Mouse (Mus musculus) megakaryocyte-erythroid progenitor cell, adult 5 weeks (primary cell): ENCODE measurements around the gene Dcpp1. TPM values are rescaled to one million over a fixed set of nuclear protein-coding genes. Genes with fewer than 3 reads are reported as not detected.

Experiments
- polyA plus RNA-seq: library from polyadenylated mRNA; stranded (reverse); fragments of >175 nt; gene quantifications from 2 replicates; pipeline ENCODE4 v1.2.3, GENCODE M21; 2012

Gene Dcpp1
- not detected in 2 replicates for polyA plus RNA-seq

DNA sequence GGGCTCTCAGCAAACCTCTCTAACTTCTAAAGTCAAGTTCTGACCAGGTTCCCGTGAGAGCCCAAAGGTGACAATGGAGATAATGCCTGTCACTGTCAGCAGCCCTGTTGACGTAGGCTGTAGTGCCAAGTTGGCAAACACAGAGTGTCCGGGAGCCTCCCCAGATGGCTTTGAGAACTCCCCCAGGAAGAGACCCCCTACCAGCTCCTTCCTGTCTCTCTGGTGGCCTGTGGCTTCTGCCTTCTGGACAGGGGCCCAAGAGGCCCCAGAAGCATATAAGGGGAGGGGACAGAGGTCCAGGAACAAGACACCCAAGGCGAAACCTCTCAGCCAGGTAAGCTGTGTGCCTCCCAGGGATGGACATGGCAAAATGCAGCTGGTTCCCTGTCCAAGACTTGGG, at the start of gene Dcpp1, which contains the start of gene Dcpp2:
TSS of gene Dcpp1 (plus strand) at position 301 of the 400 bp plus-strand sequence.
TSS of gene Dcpp2 (plus strand) at position 305 of the 400 bp plus-strand sequence.

DNA sequence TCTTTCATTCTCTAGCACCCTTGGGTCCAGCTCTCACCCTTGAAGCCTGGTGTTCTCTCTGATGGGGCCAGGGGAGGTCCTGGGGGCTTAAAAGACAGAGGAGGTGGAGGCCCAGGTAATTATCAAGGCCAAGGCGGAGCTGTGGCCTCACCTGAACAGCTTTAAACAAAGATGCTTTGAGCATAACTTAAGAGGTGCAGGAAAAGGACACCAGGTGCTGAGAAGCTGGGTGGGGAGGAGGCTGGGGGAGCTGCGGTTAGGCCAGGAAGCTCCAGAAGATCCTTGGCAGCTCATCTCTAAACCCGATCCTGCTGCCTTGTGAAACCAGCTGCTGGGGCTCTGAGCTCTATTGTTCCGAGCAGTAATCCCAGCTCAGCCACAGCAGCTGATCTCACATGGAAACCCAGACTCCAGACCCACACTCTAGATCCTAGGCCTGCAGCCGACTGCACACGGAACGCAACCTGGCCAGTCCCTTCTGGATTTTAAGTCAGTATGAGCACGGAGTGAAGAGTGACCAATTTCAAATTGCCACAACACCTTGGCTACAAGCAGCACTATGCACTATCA, 44.6 kb upstream of the Dcpp1 start, which contains the start of gene Prss33:
TSS of gene Prss33 (minus strand) at position 51 of the 570 bp plus-strand sequence.

DNA sequence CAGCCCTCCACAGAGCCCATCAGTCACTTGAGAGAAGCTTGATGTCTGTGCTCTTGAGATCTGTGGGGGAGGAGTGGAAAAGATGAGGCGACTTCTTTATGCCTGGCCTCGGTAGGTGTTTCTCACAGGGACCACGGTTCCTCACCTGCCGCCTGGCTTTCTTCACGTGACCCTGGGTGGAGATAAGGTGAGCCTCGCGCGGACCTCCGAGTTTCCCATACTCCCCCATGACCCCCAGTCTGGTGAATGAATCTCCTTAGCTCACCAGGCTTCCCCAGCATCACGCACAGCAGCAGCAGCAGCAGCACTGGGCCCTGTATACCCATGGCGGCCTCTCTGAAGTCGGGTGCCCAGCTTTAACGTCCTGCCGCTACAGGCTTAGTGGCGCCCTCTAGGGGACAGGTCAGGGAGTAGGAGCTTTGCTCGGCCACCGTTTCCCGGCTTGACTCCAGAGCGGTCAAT, 36.8 kb upstream of the Dcpp1 start, which contains the start of the genes Prss32 and Prss41:
TSS of gene Prss32 (plus strand) at position 44 of the 462 bp plus-strand sequence.
TSS of gene Prss41 (minus strand) at position 361 of the 462 bp plus-strand sequence.

DNA sequence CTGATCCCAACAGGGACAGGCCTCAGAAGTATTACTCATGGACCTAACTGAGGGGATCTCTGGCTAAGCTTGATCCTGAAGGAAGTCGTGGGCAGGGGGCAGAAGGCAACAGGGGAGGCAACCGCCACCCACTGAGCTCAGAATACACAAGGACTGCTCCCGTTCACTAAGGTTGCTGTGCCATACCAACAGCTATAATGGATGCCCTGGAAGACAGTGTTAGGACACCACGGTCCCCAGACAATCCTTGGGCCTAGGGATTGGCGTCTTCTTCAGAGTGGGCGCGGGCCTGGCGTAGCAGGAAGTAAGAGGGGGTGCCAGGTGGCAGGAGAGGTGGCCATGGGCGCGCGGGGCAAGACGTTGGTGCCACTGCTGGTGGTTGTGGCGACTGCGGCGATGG, 12.9 kb upstream of the Dcpp1 start, which contains the start of gene Prss21:
TSS of gene Prss21 (plus strand) at position 301 of the 400 bp plus-strand sequence.

DNA sequence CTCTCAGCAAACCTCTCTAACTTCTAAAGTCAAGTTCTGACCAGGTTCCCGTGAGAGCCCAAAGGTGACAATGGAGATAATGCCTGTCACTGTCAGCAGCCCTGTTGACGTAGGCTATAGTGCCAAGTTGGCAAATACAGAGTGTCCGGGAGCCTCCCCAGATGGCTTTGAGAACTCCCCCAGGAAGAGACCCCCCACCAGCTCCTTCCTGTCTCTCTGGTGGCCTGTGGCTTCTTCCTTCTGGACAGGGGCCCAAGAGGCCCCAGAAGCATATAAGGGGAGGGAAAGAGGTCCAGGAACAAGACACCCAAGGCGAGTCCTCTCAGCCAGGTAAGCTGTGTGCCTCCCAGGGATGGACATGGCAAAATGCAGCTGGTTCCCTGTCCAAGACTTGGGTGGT, 36.5 kb downstream of the Dcpp1 start, which contains the start of gene Dcpp3:
TSS of gene Dcpp3 (plus strand) at position 301 of the 400 bp plus-strand sequence.

Other genes starting within 250 kb of the Dcpp1 start
- gene Mmp25, start 235.6 kb upstream of the Dcpp1 start, polyA plus RNA-seq: 3.6 and 6.2 TPM in 2 replicates
- 0.12 TPM in 1 of 2 replicates, not detected in the other for gene Bicdl2, start 220.4 kb upstream of the Dcpp1 start, polyA plus RNA-seq
- 198 and 201 TPM in 2 replicates for gene Hcfc1r1, start 207.3 kb upstream of the Dcpp1 start, polyA plus RNA-seq
- gene Thoc6, start 207.0 kb upstream of the Dcpp1 start, polyA plus RNA-seq: 85.4 and 101 TPM in 2 replicates
- gene Tnfrsf12a, start 203.4 kb upstream of the Dcpp1 start, polyA plus RNA-seq: 59.9 and 90.1 TPM in 2 replicates
- not detected in 2 replicates for gene Cldn6, start 201.6 kb upstream of the Dcpp1 start, polyA plus RNA-seq
- gene Cldn9, start 196.8 kb upstream of the Dcpp1 start, polyA plus RNA-seq: not detected in 2 replicates
- 0.04 TPM in 1 of 2 replicates, not detected in the other for gene 1520401A03Rik, start 158.1 kb upstream of the Dcpp1 start, polyA plus RNA-seq
- gene Pkmyt1, start 154.5 kb upstream of the Dcpp1 start, polyA plus RNA-seq: 234 and 248 TPM in 2 replicates
- gene Paqr4, start 140.0 kb upstream of the Dcpp1 start, polyA plus RNA-seq: 6.6 and 11.9 TPM in 2 replicates
- gene Kremen2, start 135.0 kb upstream of the Dcpp1 start, polyA plus RNA-seq: 0.10 and 0.19 TPM in 2 replicates
- 48.3 and 66.6 TPM in 2 replicates for gene Flywch1, start 109.3 kb upstream of the Dcpp1 start, polyA plus RNA-seq
- gene Flywch2, start 94.8 kb upstream of the Dcpp1 start, polyA plus RNA-seq: 13.9 and 18.9 TPM in 2 replicates
- gene Srrm2, start 90.3 kb upstream of the Dcpp1 start, polyA plus RNA-seq: 226 and 408 TPM in 2 replicates
- 607 and 611 TPM in 2 replicates for gene Elob, start 51.7 kb upstream of the Dcpp1 start, polyA plus RNA-seq
- not detected in 2 replicates for gene Prss33, start 44.8 kb upstream of the Dcpp1 start, polyA plus RNA-seq
- gene Prss32, start 37.0 kb upstream of the Dcpp1 start, polyA plus RNA-seq: not detected in 2 replicates
- gene Prss41, start 36.7 kb upstream of the Dcpp1 start, polyA plus RNA-seq: not detected in 2 replicates
- not detected in 2 replicates for gene Prss21, start 12.8 kb upstream of the Dcpp1 start, polyA plus RNA-seq
- gene Dcpp2, start within 50 bp of the Dcpp1 start, polyA plus RNA-seq: not detected in 2 replicates
- not detected in 2 replicates for gene Dcpp3, start 36.6 kb downstream of the Dcpp1 start, polyA plus RNA-seq
- not detected in 2 replicates for gene Sbp, start 60.8 kb downstream of the Dcpp1 start, polyA plus RNA-seq
- not detected in 2 replicates for gene Sbpl, start 74.4 kb downstream of the Dcpp1 start, polyA plus RNA-seq
- 0.25 and 0.40 TPM in 2 replicates for gene Prss30, start 99.7 kb downstream of the Dcpp1 start, polyA plus RNA-seq
- 0.04 TPM in 1 of 2 replicates, not detected in the other for gene Prss22, start 117.2 kb downstream of the Dcpp1 start, polyA plus RNA-seq
- gene Prss27, start 157.3 kb downstream of the Dcpp1 start, polyA plus RNA-seq: not detected in 2 replicates
- 11.5 and 14.5 TPM in 2 replicates for gene Kctd5, start 192.6 kb downstream of the Dcpp1 start, polyA plus RNA-seq